Comparison of ENCODE assay signal across 8 mouse cellular contexts in genomic region chr9:61655433-61655981, GRCm38 (mm10).
A peak's percentile ranks its signal among the peaks of the same experiment; 100 is the strongest.
DNase-seq lines count a peak whose midpoint lies in the region; ATAC-seq and TF ChIP-seq lines count a peak whose summit lies in the region.

No protein-coding gene starts in this region.

- no peak for ATAC-seq in cerebellum, adult (ENCODE audit: insufficient number of reproducible peaks, low FRiP score, low TSS enrichment)
- ATAC-seq in midbrain, embryonic 13.5 days, result no peak

- H3K4me3 ChIP-seq in lung, adult 2 months (replicated peaks; ENCODE audit: extremely low read depth, low read depth, low read length), result no peak overlapping the region
- H3K4me3 ChIP-seq in midbrain, embryonic 13.5 days (replicated peaks), result no peak overlapping the region

- no peak overlapping the region for H3K27ac ChIP-seq in midbrain, embryonic 13.5 days

- peak; percentile 3 for DNase-seq in cerebellum, adult 11 months
- DNase-seq in ZHBTc4 (ENCODE audit: low read depth, low spot score), result peak; percentile 87
- DNase-seq in gastrocnemius, postnatal 25 days, result peak; percentile 96
- DNase-seq in lung, adult 2 months, result peak; percentile 49
- DNase-seq in right cerebral cortex, adult 18-20 months, result no peak
- DNase-seq in embryo, embryonic 11 days, result no peak

- H3K9me3 ChIP-seq in midbrain, embryonic 13.5 days, result no peaks in the 10 kb centered on the region

- TF ChIP-seq CTCF in lung, adult 2 months (IDR thresholded peaks at IDR 0.05; ENCODE audit: insufficient read depth, low read length), result no peak

- no peak overlapping the region for H3K4me2 ChIP-seq in midbrain, embryonic 13.5 days (replicated peaks)

- H3K4me1 ChIP-seq in lung, adult 2 months (ENCODE audit: control insufficient read depth, insufficient read depth, low read length), result no peaks in the 10 kb centered on the region
- peaks cover 4% of the 10 kb centered on the region; the same call in 1 of the 2 replicates for H3K4me1 ChIP-seq in midbrain, embryonic 13.5 days (replicated peaks)

- 0 out of 2 replicates have a peak, but pooled peaks cover 2% of the 10 kb centered on the region for H3K27me3 ChIP-seq in midbrain, embryonic 13.5 days

- WGBS in lung, adult 2 months, result 34% methylated on average over 9 of the region's 9 CpGs
- WGBS in midbrain, embryonic 13.5 days, result 85% methylated on average over 9 of the region's 9 CpGs

- TF ChIP-seq POLR2A in lung, adult 2 months (IDR thresholded peaks at IDR 0.05; ENCODE audit: borderline replicate concordance, extremely low read depth, low read depth, low read length), result no peak

- no peaks in the 10 kb centered on the region for H3K36me3 ChIP-seq in midbrain, embryonic 13.5 days

- H3K9ac ChIP-seq in midbrain, embryonic 13.5 days (replicated peaks), result no peak overlapping the region

Comparison
In these comparisons a context has a peak if more than half of its experiments do, and no peak if none do; other contexts are left out.
1. DNase-seq: peak in cerebellum, adult 11 months (single experiment), ZHBTc4 (single experiment), gastrocnemius, postnatal 25 days (single experiment) and lung, adult 2 months (single experiment); none in right cerebral cortex, adult 18-20 months (single experiment) and embryo, embryonic 11 days (single experiment).